Mouse (Mus musculus) myocyte (in vitro differentiated cells): ENCODE measurements at regions not wholly inside any gene's neighbourhood (a gene's known extent, or its start where the extent isn't known, plus 50 kb on each side); places are given as distances from the start of the nearest gene placed in this dataset.

Experiments
- H3K27me3 ChIP-seq: one replicate; pipeline ENCODE4 v1.6.1; 2011; ENCODE audit not compliant: control insufficient read depth, insufficient read depth, insufficient read length
- H3K36me3 ChIP-seq: one replicate; pipeline ENCODE4 v1.6.1; 2011; ENCODE audit not compliant: control insufficient read depth, insufficient read depth
- H3K4me2 ChIP-seq: one replicate; pipeline ENCODE4 v1.6.1; 2011; ENCODE audit warnings: low read depth, control low read depth
- H3K4me3 ChIP-seq: one replicate; pipeline ENCODE4 v1.5.1; 2011; ENCODE audit warnings: mild to moderate bottlenecking, control low read depth, moderate library complexity
- H3K79me2 ChIP-seq: one replicate; pipeline ENCODE4 v1.6.1; 2011; ENCODE audit not compliant: control insufficient read depth, insufficient read depth
- H3ac ChIP-seq: one replicate; pipeline ENCODE4 v1.6.1; 2011; ENCODE audit not compliant: control insufficient read depth, insufficient read length
- CEBPB ChIP-seq: IDR thresholded peaks from 2 replicates; pipeline ENCODE4 v1.6.1; 2011; ENCODE audit warnings: mild to moderate bottlenecking, moderate library complexity; ENCODE audit not compliant: poor library complexity, insufficient read depth, severe bottlenecking
- E2F4 ChIP-seq: IDR thresholded peaks from one replicate; pipeline ENCODE4 v1.6.1; 2011; ENCODE audit warnings: mild to moderate bottlenecking, control low read depth, moderate library complexity; ENCODE audit not compliant: insufficient read depth
- MAX ChIP-seq: IDR thresholded peaks from one replicate; pipeline ENCODE4 v1.6.1; 2011; ENCODE audit warnings: low read depth, mild to moderate bottlenecking, control low read depth
- MYOD1 ChIP-seq, 3 experiments: IDR thresholded peaks; one replicate each; pipeline ENCODE4 v1.6.1; 2011; ENCODE audit warnings: control low read depth in 2 of 3, low read depth in 2 of 3, mild to moderate bottlenecking in 2 of 3, moderate library complexity in 1 of 3; ENCODE audit not compliant: insufficient read length in 2 of 3, control insufficient read depth in 1 of 3
- MYOG ChIP-seq, 3 experiments: IDR thresholded peaks; one replicate each; pipeline ENCODE4 v1.6.1; 2011; ENCODE audit warnings: control low read depth in 2 of 3, low read depth in 2 of 3, mild to moderate bottlenecking in 2 of 3; ENCODE audit not compliant: insufficient read length in 2 of 3, control insufficient read depth in 1 of 3, insufficient read depth in 1 of 3
- POLR2A ChIP-seq: IDR thresholded peaks from one replicate; pipeline ENCODE4 v1.6.1; 2011; ENCODE audit warnings: low read depth, mild to moderate bottlenecking, control low read depth, moderate library complexity; ENCODE audit not compliant: insufficient read length
- POLR2AphosphoS2 ChIP-seq: IDR thresholded peaks from one replicate; pipeline ENCODE4 v1.6.1; 2011; ENCODE audit warnings: low read depth, control low read depth; ENCODE audit not compliant: insufficient read length
- REST ChIP-seq: IDR thresholded peaks from one replicate; pipeline ENCODE4 v1.6.1; 2011; ENCODE audit warnings: mild to moderate bottlenecking, control low read depth, moderate library complexity; ENCODE audit not compliant: insufficient read depth, insufficient read length
- SRF ChIP-seq: IDR thresholded peaks from one replicate; pipeline ENCODE4 v1.6.1; 2011; ENCODE audit warnings: low read depth; ENCODE audit not compliant: control insufficient read depth, insufficient read length
- TCF12 ChIP-seq: IDR thresholded peaks from one replicate; pipeline ENCODE4 v1.6.1; 2011; ENCODE audit warnings: mild to moderate bottlenecking, control low read depth; ENCODE audit not compliant: poor library complexity, insufficient read depth, severe bottlenecking
- TCF3 ChIP-seq: IDR thresholded peaks from one replicate; pipeline ENCODE4 v1.6.1; 2011; ENCODE audit warnings: low read depth, control low read depth; ENCODE audit not compliant: insufficient read length
- USF1 ChIP-seq: IDR thresholded peaks from one replicate; pipeline ENCODE4 v1.6.1; 2011; ENCODE audit warnings: low read depth, mild to moderate bottlenecking, control low read depth, moderate library complexity

DNA sequence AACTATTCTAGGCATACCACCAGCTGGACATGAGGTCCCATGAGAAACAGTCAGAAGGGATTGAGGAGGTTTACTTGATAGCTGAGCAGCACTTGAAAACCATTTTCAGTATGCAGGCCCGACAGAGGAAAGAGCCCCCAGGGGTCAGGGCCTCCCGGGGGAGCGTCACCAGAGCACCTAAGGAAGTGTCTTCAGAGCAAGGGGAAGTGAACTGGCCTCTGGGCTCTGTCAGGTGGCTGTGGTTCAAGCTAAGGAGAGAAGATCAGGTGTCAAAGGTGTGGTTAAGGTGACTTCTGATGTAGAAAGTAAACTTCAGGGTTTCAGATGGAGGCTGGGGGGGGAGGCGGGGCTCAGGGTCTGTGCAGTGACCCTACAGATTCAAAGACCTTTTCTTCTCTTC lies 57.3 kb downstream of the Bhlhe40 start:
- H3K27me3 ChIP-seq = no peaks in the 10 kb centered on the region
- no peak for TF ChIP-seq TCF12
- TF ChIP-seq E2F4 = no peak
- no peak for TF ChIP-seq MAX
- no peak for TF ChIP-seq USF1
- no peak for TF ChIP-seq POLR2A
- no peak for TF ChIP-seq MYOD1 (IDR thresholded peaks at IDR 0.05; ENCODE audit: control insufficient read depth in 1 of 3, insufficient read length in 2 of 3, low read depth in 2 of 3)
- TF ChIP-seq SRF = no peak
- TF ChIP-seq CEBPB = no peak
- no peak for TF ChIP-seq REST
- TF ChIP-seq MYOG (IDR thresholded peaks at IDR 0.05; ENCODE audit: control insufficient read depth in 1 of 3, insufficient read depth in 1 of 3, insufficient read length in 2 of 3, low read depth in 2 of 3) = no peak
- TF ChIP-seq POLR2AphosphoS2 = no peak
- no peak for TF ChIP-seq TCF3
- no peak overlapping the region for H3K4me3 ChIP-seq
- no peak overlapping the region for H3ac ChIP-seq
- H3K4me2 ChIP-seq = no peak overlapping the region
- no peaks in the 10 kb centered on the region for H3K36me3 ChIP-seq
- no peaks in the 10 kb centered on the region for H3K79me2 ChIP-seq

DNA sequence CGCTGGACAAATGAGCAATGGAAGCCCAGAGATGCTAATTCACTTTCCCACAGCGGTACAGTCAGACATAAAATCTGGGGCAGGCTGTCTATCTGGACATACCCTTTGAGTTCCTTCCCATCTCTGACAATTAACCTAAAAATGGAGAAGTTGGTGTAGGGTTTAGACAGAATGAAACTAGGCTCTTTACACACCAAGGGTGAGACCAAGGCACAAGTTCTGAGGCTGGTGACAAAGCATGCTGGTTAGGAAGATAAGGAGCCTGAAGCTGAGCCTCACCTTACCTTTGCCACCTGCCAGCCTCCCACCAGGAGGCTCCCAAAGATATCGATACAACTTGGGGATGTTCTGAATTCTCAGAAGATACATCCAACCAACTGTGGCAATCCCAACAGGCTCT lies 58.5 kb downstream of the Bhlhe40 start:
- H3K27me3 ChIP-seq = no peaks in the 10 kb centered on the region
- no peak overlapping the region for H3K4me3 ChIP-seq
- no peak for TF ChIP-seq E2F4
- no peak for TF ChIP-seq POLR2AphosphoS2
- no peak for TF ChIP-seq SRF
- TF ChIP-seq MAX = no peak
- TF ChIP-seq CEBPB = no peak
- no peak for TF ChIP-seq MYOG (IDR thresholded peaks at IDR 0.05; ENCODE audit: control insufficient read depth in 1 of 3, insufficient read depth in 1 of 3, insufficient read length in 2 of 3, low read depth in 2 of 3)
- no peak for TF ChIP-seq POLR2A
- TF ChIP-seq MYOD1 (IDR thresholded peaks at IDR 0.05; ENCODE audit: control insufficient read depth in 1 of 3, insufficient read length in 2 of 3, low read depth in 2 of 3) = no peak
- no peak for TF ChIP-seq REST
- no peak for TF ChIP-seq TCF12
- TF ChIP-seq TCF3 = no peak
- no peak overlapping the region for H3ac ChIP-seq
- no peaks in the 10 kb centered on the region for H3K79me2 ChIP-seq
- H3K4me2 ChIP-seq = no peak overlapping the region
- no peaks in the 10 kb centered on the region for H3K36me3 ChIP-seq

DNA sequence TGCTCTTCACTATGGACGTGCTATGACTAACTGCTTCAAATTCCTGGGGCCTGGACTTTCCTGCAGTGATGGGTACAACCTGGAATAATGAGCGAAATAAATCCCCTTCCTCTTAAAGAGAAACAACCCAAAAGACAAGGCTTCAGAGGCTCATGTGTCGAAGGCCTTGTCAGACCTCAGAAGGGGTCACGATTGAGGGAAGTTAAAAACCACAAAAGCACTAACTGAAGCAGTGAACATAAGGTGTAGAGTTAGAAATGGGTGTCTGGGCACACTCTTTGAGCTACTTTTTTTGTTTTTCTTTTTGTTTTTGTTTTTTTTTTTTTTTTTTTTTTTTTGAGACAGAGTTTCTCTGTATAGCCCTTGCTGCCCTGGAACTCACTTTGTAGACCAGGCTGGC lies 59.5 kb downstream of the Bhlhe40 start:
- Histone ChIP-seq H3K4me3 (no peak overlapping the region), H3ac (no peak overlapping the region), H3K4me2 (no peak overlapping the region), H3K27me3 (no peaks in the 10 kb centered on the region), H3K79me2 (no peaks in the 10 kb centered on the region), H3K36me3 (no peaks in the 10 kb centered on the region)
- TF ChIP-seq REST = no peak
- TF ChIP-seq E2F4 = no peak
- no peak for TF ChIP-seq USF1
- no peak for TF ChIP-seq CEBPB
- no peak for TF ChIP-seq MAX

DNA sequence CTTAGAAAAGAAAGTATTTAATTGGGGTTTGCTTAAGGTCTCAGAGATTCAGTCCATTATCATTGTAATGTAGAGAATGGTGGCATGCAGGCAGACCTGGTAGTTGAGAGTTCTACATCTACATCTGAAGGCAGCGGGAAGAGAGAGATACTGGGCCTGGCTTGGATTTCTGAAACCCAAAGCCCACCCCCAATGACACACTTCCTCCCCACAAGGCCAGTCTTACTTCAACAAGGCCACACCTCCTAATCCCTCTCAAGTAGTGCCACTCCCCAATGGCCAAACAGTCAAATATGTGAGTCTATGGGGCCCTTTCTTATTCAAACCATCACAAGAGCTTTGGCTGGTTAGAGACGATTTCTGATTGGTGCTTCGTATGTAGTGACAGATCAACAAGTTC lies 60.5 kb downstream of the Bhlhe40 start:
- H3K36me3 ChIP-seq = no peaks in the 10 kb centered on the region
- TF ChIP-seq USF1 = no peak
- TF ChIP-seq TCF12 = no peak
- no peak for TF ChIP-seq MYOD1 (IDR thresholded peaks at IDR 0.05; ENCODE audit: control insufficient read depth in 1 of 3, insufficient read length in 2 of 3, low read depth in 2 of 3)
- no peak for TF ChIP-seq E2F4
- no peak for TF ChIP-seq CEBPB
- TF ChIP-seq POLR2A = no peak
- TF ChIP-seq POLR2AphosphoS2 = no peak
- TF ChIP-seq MYOG (IDR thresholded peaks at IDR 0.05; ENCODE audit: control insufficient read depth in 1 of 3, insufficient read depth in 1 of 3, insufficient read length in 2 of 3, low read depth in 2 of 3) = no peak
- no peak for TF ChIP-seq MAX
- no peak for TF ChIP-seq TCF3
- TF ChIP-seq REST = no peak
- no peak for TF ChIP-seq SRF
- no peaks in the 10 kb centered on the region for H3K79me2 ChIP-seq

DNA sequence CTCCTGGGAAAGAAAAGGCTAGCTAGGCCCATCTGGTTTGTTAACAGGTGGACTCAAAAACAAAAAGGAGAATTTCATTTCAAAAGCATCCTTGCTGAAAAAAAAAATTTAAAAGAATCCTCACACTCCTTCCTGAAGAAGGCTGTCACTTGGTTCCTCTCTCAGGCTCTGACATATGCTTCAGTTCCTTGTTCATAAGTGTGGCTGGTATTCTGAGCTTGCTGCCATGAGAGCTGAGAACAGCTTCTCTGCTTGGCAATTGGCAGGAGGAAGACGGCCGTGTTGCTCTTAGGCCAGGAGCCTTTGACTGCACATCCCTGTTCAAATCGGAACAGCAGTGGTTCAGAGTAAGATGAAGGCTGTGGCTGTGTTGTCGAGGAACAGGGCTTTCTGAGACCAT lies 61.1 kb downstream of the Bhlhe40 start:
- TF ChIP-seq E2F4 (no peak), MYOG (IDR thresholded peaks at IDR 0.05; ENCODE audit: control insufficient read depth in 1 of 3, insufficient read depth in 1 of 3, insufficient read length in 2 of 3, low read depth in 2 of 3) (no peak), TCF12 (no peak), POLR2A (no peak), MYOD1 (IDR thresholded peaks at IDR 0.05; ENCODE audit: control insufficient read depth in 1 of 3, insufficient read length in 2 of 3, low read depth in 2 of 3) (no peak), MAX (no peak), SRF (no peak), TCF3 (no peak), USF1 (no peak), REST (no peak), CEBPB (no peak)
- no peak overlapping the region for H3K4me3 ChIP-seq
- no peaks in the 10 kb centered on the region for H3K79me2 ChIP-seq
- no peaks in the 10 kb centered on the region for H3K27me3 ChIP-seq
- H3K36me3 ChIP-seq = no peaks in the 10 kb centered on the region
- H3K4me2 ChIP-seq = no peak overlapping the region
- H3ac ChIP-seq = no peak overlapping the region

More for the DNA sequence above, 60.5 kb downstream of the Bhlhe40 start:
- no peak overlapping the region for H3ac ChIP-seq
- H3K4me3 ChIP-seq = no peak overlapping the region
- H3K27me3 ChIP-seq = no peaks in the 10 kb centered on the region
- H3K4me2 ChIP-seq = no peak overlapping the region
